Mouse (Mus musculus) cortical plate, adult 2 months (tissue): Measurements from ENCODE around the gene Creb1. TPM values are rescaled to one million over a fixed set of nuclear protein-coding genes. Genes with fewer than 3 reads are reported as not detected.
"Not testable (repeated sequence)": the region's sequence is repeated elsewhere in the genome, so short reads cannot be mapped to it uniquely, and the experiment has no call there.

Experiments
- H3K27ac ChIP-seq: fragments of 200-500 bp; 2 replicates; pipeline ENCODE4 v1.5.1; 2012; ENCODE audit warnings: low read length, control low read depth, inconsistent platforms; ENCODE audit not compliant: insufficient read depth
- H3K4me1 ChIP-seq: fragments of 200-500 bp; 2 replicates; pipeline ENCODE4 v1.6.1; 2011; ENCODE audit warnings: low read length; ENCODE audit not compliant: control insufficient read depth, insufficient read depth
- H3K4me3 ChIP-seq: fragments of 200-500 bp; 2 replicates; pipeline ENCODE4 v1.5.1; 2011; ENCODE audit warnings: mild to moderate bottlenecking, low read length, control low read depth; ENCODE audit not compliant: insufficient read depth
- CTCF ChIP-seq: fragments of 200-500 bp; IDR thresholded peaks from 2 replicates; pipeline ENCODE4 v1.5.1; 2011; ENCODE audit warnings: mild to moderate bottlenecking, control low read depth, low read length; ENCODE audit not compliant: insufficient read depth; ENCODE audit errors: extremely low read depth
- POLR2A ChIP-seq: fragments of 200-500 bp; IDR thresholded peaks from 2 replicates; pipeline ENCODE4 v1.6.1; 2011; ENCODE audit warnings: mild to moderate bottlenecking, low read length, control low read depth; ENCODE audit not compliant: insufficient read depth; ENCODE audit errors: extremely low read depth
- polyA plus RNA-seq: library from polyadenylated mRNA; depleted of rRNA; stranded (reverse); fragments of >200 nt; gene quantifications from 2 replicates; pipeline ENCODE4 v1.2.3, GENCODE M21; 2012; rRNA removed

Creb1 gene
- polyA plus RNA-seq, 1 experiment = 15.2 TPM

DNA sequence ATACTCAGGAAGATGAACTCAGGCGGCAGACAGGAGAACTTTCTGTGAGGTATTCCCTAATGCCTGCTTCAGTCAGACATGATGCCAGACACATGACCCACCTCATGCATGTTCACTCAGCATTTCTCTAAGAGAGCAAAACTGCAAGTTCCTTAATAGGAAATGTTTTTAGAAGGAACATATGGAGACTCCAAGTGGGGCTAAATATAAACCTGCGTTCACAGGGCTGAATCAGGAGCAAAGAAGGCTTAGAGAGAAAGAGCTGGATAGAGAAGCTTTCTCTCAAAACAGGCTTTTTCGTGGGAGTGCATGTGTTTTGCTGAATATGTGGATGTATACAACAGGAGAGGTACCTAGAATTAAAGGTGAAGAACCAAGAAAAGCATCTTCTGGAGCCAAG, 100.8 kb downstream of the Creb1 start:
- Histone ChIP-seq H3K27ac (peak overlapping the region; percentile 90), H3K4me1 (peaks cover 9% of the 10 kb centered on the region), H3K4me3 (no peak overlapping the region)
- TF ChIP-seq CTCF (no peak), POLR2A (no peak)

DNA sequence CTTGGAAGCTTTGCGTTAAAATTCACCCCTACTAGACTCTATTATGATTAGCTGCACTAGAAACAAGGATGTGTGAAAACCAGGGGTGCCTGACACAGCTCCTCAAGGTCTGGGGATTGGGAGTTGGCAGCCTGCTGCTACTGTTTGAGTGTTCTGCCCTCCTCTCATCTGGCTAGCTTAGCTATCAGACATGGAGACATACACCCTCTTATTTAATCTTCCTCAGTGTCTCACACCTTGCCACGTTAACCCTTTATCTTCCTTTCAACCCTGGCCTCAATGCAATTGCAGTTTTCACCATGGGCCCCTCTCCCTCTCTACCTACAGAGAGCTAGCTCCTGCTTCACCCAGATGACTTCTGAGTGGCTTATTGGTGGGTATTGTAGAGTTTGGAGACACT, 103.2 kb downstream of the Creb1 start:
- peaks cover 9% of the 10 kb centered on the region for H3K4me1 ChIP-seq
- H3K4me3 ChIP-seq = no peak overlapping the region
- no peak overlapping the region for H3K27ac ChIP-seq
- TF ChIP-seq CTCF (no peak), POLR2A (no peak)

DNA sequence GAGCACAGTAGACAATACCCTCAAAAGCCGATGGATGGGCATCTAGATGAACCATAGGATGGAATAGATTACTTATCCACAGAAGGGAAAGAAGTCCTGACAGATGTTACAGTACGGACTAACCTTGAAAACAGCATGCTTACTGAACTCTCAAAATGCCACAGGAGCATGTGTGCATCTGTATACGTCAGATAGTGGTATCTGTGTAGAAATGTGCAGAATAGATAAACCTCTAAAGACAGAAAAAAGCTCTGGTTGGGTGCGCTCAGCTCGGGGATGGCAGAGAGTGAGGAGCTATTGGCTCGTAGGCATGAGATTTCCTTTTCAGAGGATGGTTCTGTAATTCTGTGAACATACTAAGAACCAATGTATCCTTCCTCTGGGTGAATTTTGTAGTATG, 106.8 kb downstream of the Creb1 start:
- no peak overlapping the region for H3K4me3 ChIP-seq
- H3K4me1 ChIP-seq = peaks cover under 1% of the 10 kb centered on the region; the same call in 1 of the 2 replicates
- H3K27ac ChIP-seq = no peak overlapping the region
- TF ChIP-seq POLR2A = no peak
- TF ChIP-seq CTCF = no peak

DNA sequence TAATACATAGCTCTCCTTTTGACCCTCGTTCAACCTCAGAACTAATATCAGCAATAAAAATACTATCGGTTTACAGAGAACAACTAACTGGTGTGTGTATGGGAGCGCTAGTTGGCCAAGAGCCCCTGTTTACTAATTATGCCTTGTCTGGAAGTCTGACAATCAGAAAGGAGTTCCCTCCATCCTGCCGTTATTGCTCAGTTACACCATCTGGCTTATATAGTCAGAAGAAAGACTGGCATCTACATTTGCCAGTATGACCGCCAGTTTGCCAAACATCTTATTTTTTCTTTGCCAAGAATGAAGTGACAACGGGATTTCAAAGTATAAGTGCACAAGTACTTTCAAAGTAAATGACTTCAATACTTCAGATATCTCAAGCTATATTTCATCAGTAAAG, 108.6 kb downstream of the Creb1 start:
- TF ChIP-seq CTCF (no peak), POLR2A (no peak)
- H3K4me1 ChIP-seq = no peaks in the 10 kb centered on the region
- no peak overlapping the region for H3K27ac ChIP-seq
- no peak overlapping the region for H3K4me3 ChIP-seq

DNA sequence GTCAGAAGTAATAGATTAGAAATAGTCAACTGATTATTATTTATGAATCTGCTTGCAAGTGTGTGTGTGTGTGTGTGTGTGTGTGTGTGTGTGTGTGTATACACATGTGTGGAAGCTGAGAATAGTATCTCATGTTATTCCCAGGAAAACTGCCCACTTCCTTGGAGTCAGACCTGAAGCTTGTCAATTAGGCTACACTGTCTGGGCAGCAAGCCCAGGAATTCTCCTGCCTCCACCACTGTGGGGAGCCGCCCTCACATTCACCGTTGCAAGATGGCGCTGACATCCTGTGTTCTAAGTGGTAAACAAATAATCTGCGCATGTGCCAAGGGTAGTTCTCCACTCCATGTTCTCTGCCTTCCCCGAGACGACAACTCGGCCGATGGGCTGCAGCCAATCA, 110.1 kb downstream of the Creb1 start:
- not testable (repeated sequence) for H3K4me3 ChIP-seq, H3K27ac ChIP-seq, H3K4me1 ChIP-seq

DNA sequence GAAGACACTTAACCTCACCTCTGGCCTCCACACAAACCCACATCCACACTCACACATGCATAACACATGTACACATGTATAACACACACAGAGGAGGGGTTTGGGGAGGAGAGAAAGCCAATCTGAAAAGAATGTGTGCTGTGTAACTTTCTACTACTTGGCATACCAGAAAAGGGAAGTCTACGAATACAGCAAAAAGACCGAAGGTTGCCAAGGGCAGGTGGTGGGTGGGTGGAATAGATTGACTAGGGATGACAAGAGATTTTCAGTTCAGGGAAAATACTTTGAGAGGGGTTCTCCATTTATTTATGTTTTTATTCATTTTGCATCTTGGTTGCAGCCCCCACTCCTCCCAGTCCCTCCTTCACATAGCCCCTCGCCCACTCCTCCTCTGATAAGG, 112.1 kb downstream of the Creb1 start:
- Histone ChIP-seq H3K4me1 (no peaks in the 10 kb centered on the region), H3K4me3 (no peak overlapping the region), H3K27ac (no peak overlapping the region)
- TF ChIP-seq CTCF = no peak
- no peak for TF ChIP-seq POLR2A

DNA sequence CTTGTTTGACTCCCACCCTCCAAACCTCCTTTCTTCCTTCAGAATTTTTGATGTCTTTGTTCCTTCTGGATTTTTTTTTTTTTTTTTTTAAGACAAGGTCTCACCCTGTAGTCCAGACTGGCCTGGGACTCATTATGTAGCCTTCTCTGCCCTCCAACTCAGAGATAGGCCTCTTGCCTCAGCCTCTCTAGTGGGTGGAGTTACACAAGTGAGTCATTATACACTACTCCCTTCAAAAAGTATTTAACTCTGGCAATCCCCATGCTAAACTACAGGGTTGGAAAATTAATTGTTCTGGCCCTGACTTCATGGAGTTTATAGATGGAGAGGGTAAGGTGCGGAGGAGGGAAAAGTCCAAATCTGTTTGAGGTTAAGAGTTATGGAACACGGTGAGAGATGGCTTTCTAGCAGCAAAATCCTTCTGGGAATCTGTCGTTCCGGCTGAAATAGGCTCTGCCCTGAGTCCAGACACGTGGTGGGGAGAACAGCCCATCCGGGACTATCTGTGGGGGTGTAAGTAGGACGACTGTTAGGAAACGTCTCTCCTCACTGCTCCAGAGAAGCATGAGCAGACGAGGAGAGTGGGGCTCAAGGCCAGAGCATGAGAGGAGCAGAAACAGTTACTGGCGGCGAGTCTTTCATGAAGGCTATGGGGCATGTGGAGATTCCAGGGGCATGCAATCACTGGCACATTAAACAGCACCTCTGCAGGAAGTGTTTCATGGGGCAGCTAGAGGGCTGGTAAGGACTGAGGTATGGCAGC, 117.1 kb downstream of the Creb1 start:
- no peak overlapping the region for H3K27ac ChIP-seq
- no peak overlapping the region for H3K4me3 ChIP-seq
- TF ChIP-seq CTCF = no peak
- no peak for TF ChIP-seq POLR2A
- H3K4me1 ChIP-seq = no peaks in the 10 kb centered on the region

DNA sequence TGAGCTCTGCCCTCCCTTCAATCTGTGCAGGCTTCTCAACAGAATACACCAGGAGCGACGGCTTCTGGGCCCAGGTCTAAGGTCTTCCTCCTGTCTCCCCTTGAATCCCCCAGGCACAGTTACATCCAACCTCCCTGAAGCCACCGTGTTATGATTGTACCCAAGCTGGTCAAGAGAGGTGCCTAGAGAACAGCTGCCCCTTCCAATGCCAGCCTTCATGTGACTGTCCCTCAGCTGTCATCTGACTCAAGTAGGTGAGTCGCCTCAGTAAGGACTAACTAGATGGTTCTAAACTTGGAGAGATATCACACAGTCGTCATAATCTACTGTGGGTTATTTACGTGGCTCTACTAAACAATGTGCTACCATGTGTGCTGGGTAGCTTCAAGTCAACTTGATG, 121.3 kb downstream of the Creb1 start:
- no peaks in the 10 kb centered on the region for H3K4me1 ChIP-seq
- no peak for TF ChIP-seq POLR2A
- TF ChIP-seq CTCF = no peak
- no peak overlapping the region for H3K27ac ChIP-seq
- no peak overlapping the region for H3K4me3 ChIP-seq

Other genes with a start within 250 kb of the Creb1 start
- 12.2 and 12.8 TPM in 2 replicates for gene Mettl21a, start 84.6 kb downstream of the Creb1 start, polyA plus RNA-seq
- gene Ccnyl1, start 157.8 kb downstream of the Creb1 start, polyA plus RNA-seq = 25.9 and 28.7 TPM in 2 replicates
- 0.66 and 0.90 TPM in 2 replicates for gene Fzd5, start 205.1 kb downstream of the Creb1 start, polyA plus RNA-seq